Mouse (Mus musculus) midbrain, embryonic 14.5 days (tissue): ENCODE results near the gene U2af1. TPM values are rescaled to one million over a fixed set of nuclear protein-coding genes. Genes with fewer than 3 reads are reported as not detected.
A peak's percentile ranks its signal among the peaks of the same experiment; 100 is the strongest.

Source experiments
- ATAC-seq: fragments of 200-750 bp; cut with Nextera tagmentation; 2 replicates; pipeline ENCODE4 v1.8.0; 2017; ENCODE audit warnings: moderate number of reproducible peaks, moderate library complexity; ENCODE audit not compliant: low FRiP score, low TSS enrichment
- DNase-seq: peaks from one replicate; pipeline ENCODE4 v3.0.0-alpha.2; 2015
- H3K27ac ChIP-seq: fragments of 300-500 bp; sonication (generic); replicated peaks from 2 replicates; pipeline ENCODE4 v1.5.1; 2014; ENCODE audit warnings: mild to moderate bottlenecking, low read depth, low read length, moderate library complexity
- H3K27me3 ChIP-seq: fragments of 300-500 bp; sonication (generic); 2 replicates; pipeline ENCODE4 v1.6.1; 2014; ENCODE audit warnings: low read length, control low read depth, mixed read lengths; ENCODE audit not compliant: control insufficient read depth, insufficient read depth
- H3K36me3 ChIP-seq: fragments of 300-500 bp; sonication (generic); 2 replicates; pipeline ENCODE4 v1.6.1; 2014; ENCODE audit warnings: low read length, control low read depth; ENCODE audit not compliant: control insufficient read depth, insufficient read depth
- H3K4me1 ChIP-seq: fragments of 300-500 bp; sonication (generic); 2 replicates; pipeline ENCODE4 v1.6.1; 2014; ENCODE audit warnings: mild to moderate bottlenecking, antibody characterized with exemption, low read length, control low read depth; ENCODE audit not compliant: control insufficient read depth, insufficient read depth
- H3K4me2 ChIP-seq: fragments of 300-500 bp; sonication (generic); 2 replicates; pipeline ENCODE4 v1.6.1; 2014; ENCODE audit warnings: mild to moderate bottlenecking, low read length, moderate library complexity
- H3K4me3 ChIP-seq: fragments of 300-500 bp; sonication (generic); replicated peaks from 2 replicates; pipeline ENCODE4 v1.5.1; 2014; ENCODE audit warnings: low read depth, low read length
- H3K9ac ChIP-seq: fragments of 300-500 bp; sonication (generic); replicated peaks from 2 replicates; pipeline ENCODE4 v1.6.1; 2014; ENCODE audit warnings: mild to moderate bottlenecking, low read length, moderate library complexity
- H3K9me3 ChIP-seq: fragments of 300-500 bp; sonication (generic); 2 replicates; pipeline ENCODE4 v1.6.1; 2016; ENCODE audit warnings: low read length, control low read depth, mixed read lengths; ENCODE audit not compliant: control insufficient read depth
- WGBS: fragments of 180-500 bp; shearing (Covaris S2); extraction: QIAGEN DNeasy Blood & Tissue Kit; methylation state at CpG from one replicate; pipeline ENCODE4 v1.1.7; 2014; 5-methylcytosine and 5-hydroxymethylcytosine counted together
- polyA plus RNA-seq: library from polyadenylated mRNA; unstranded; fragments of >200 nt; fragmentation: Nextera tagmentation; extraction: Ambion mirVana; gene quantifications from 2 replicates; pipeline ENCODE4 v1.2.1, GENCODE M21; 2014

Gene U2af1
- polyA plus RNA-seq, 1 experiment from 2014 or later, result 124 TPM

GRCm38 (mm10) chr17:31636942-31637811 lies 21.5 kb downstream of the U2af1 start, which contains the start of gene Cbs:
TSS of gene Cbs (minus strand) at chr17:31637238.
- 2% methylated on average over 60 of the region's 61 CpGs for WGBS
- peak within 1 kb of the TSS; percentile 46 for H3K9ac ChIP-seq
- H3K4me1 ChIP-seq, result peaks cover 13% of the 10 kb centered on the region
- peak within 1 kb of the TSS; percentile 42; the same call in 1 of the 2 replicates for H3K27ac ChIP-seq
- H3K36me3 ChIP-seq, result no peaks in the 10 kb centered on the region
- peak within 1 kb of the TSS; percentile 46 for H3K4me3 ChIP-seq
- no peaks in the 10 kb centered on the region for H3K9me3 ChIP-seq
- H3K27me3 ChIP-seq, result peaks cover 26% of the 10 kb centered on the region
- DNase-seq (peak; percentile 76), ATAC-seq (peak; percentile 84)
- H3K4me2 ChIP-seq, result peak within 1 kb of the TSS; percentile 91

- Histone ChIP-seq H3K4me1 (peaks cover 13% of the 10 kb centered on the region), H3K27ac (no peak overlapping the region), H3K4me3 (peak overlapping the region; percentile 46), H3K27me3 (peaks cover 26% of the 10 kb centered on the region), H3K9ac (peak overlapping the region; percentile 46), H3K4me2 (peak overlapping the region; percentile 91), H3K36me3 (no peaks in the 10 kb centered on the region), H3K9me3 (no peaks in the 10 kb centered on the region)
- ATAC-seq (peak; percentile 40; the same call in 1 of the 2 replicates), DNase-seq (peak; percentile 32)
- 4% methylated on average over 45 of the region's 45 CpGs for WGBS
Observed at GRCm38 (mm10) chr17:31636277-31636941, 22.3 kb downstream of the U2af1 start.

GRCm38 (mm10) chr17:31635781-31636180 lies 22.9 kb downstream of the U2af1 start:
- Histone ChIP-seq H3K9ac (no peak overlapping the region), H3K27me3 (peaks cover 26% of the 10 kb centered on the region), H3K4me3 (no peak overlapping the region), H3K36me3 (no peaks in the 10 kb centered on the region), H3K9me3 (no peaks in the 10 kb centered on the region), H3K4me2 (peak overlapping the region; percentile 91), H3K4me1 (peaks cover 13% of the 10 kb centered on the region), H3K27ac (no peak overlapping the region)
- 62% methylated on average over 11 of the region's 11 CpGs for WGBS
- ATAC-seq, result no peak
- DNase-seq, result no peak

- no peaks in the 10 kb centered on the region for H3K9me3 ChIP-seq
- no peak for DNase-seq
- WGBS, result 75% methylated on average over 5 of the region's 5 CpGs
- no peak overlapping the region for H3K4me2 ChIP-seq
- H3K4me1 ChIP-seq, result peaks cover 13% of the 10 kb centered on the region
- no peaks in the 10 kb centered on the region for H3K36me3 ChIP-seq
- ATAC-seq, result no peak
- H3K27me3 ChIP-seq, result peaks cover 26% of the 10 kb centered on the region
- H3K4me3 ChIP-seq, result no peak overlapping the region
- no peak overlapping the region for H3K9ac ChIP-seq
- H3K27ac ChIP-seq, result no peak overlapping the region
Observed at GRCm38 (mm10) chr17:31634896-31635295, 23.8 kb downstream of the U2af1 start.

GRCm38 (mm10) chr17:31633007-31633406 lies 25.7 kb downstream of the U2af1 start:
- 80% methylated on average over 6 of the region's 6 CpGs for WGBS
- Histone ChIP-seq H3K27ac (no peak overlapping the region), H3K9me3 (no peaks in the 10 kb centered on the region), H3K4me3 (no peak overlapping the region), H3K9ac (no peak overlapping the region), H3K4me2 (no peak overlapping the region), H3K4me1 (peaks cover 13% of the 10 kb centered on the region), H3K36me3 (no peaks in the 10 kb centered on the region), H3K27me3 (peaks cover 26% of the 10 kb centered on the region)
- DNase-seq (no peak), ATAC-seq (no peak)

GRCm38 (mm10) chr17:31631081-31631800 lies 27.5 kb downstream of the U2af1 start:
- Histone ChIP-seq H3K9me3 (no peaks in the 10 kb centered on the region), H3K36me3 (no peaks in the 10 kb centered on the region), H3K27ac (no peak overlapping the region), H3K9ac (no peak overlapping the region), H3K4me1 (peaks cover 2% of the 10 kb centered on the region), H3K27me3 (peaks cover 14% of the 10 kb centered on the region), H3K4me3 (no peak overlapping the region), H3K4me2 (no peak overlapping the region)
- no peak for DNase-seq
- WGBS, result 85% methylated on average over 10 of the region's 10 CpGs
- no peak for ATAC-seq

- 93% methylated on average over 2 of the region's 2 CpGs for WGBS
- no peak overlapping the region for H3K4me2 ChIP-seq
- DNase-seq (no peak), ATAC-seq (no peak)
- H3K36me3 ChIP-seq, result no peaks in the 10 kb centered on the region
- no peaks in the 10 kb centered on the region for H3K9me3 ChIP-seq
- no peak overlapping the region for H3K27ac ChIP-seq
- H3K9ac ChIP-seq, result no peak overlapping the region
- H3K4me3 ChIP-seq, result no peak overlapping the region
- H3K4me1 ChIP-seq, result no peaks in the 10 kb centered on the region
- no peaks in the 10 kb centered on the region for H3K27me3 ChIP-seq
Observed at GRCm38 (mm10) chr17:31627961-31628360, 30.7 kb downstream of the U2af1 start.

GRCm38 (mm10) chr17:31623101-31623500 lies 35.6 kb downstream of the U2af1 start:
- Histone ChIP-seq H3K27me3 (no peaks in the 10 kb centered on the region), H3K36me3 (no peaks in the 10 kb centered on the region), H3K9me3 (no peaks in the 10 kb centered on the region), H3K4me1 (no peaks in the 10 kb centered on the region), H3K4me2 (no peak overlapping the region), H3K9ac (no peak overlapping the region), H3K27ac (no peak overlapping the region), H3K4me3 (no peak overlapping the region)
- no peak for ATAC-seq
- no peak for DNase-seq
- 93% methylated on average over 4 of the region's 4 CpGs for WGBS
